Mouse (Mus musculus): ENCODE measurements at regions not wholly inside any gene's neighbourhood (a gene's known extent, or its start where the extent isn't known, plus 50 kb on each side); places are given as distances from the start of the nearest gene placed in this dataset.

DNA sequence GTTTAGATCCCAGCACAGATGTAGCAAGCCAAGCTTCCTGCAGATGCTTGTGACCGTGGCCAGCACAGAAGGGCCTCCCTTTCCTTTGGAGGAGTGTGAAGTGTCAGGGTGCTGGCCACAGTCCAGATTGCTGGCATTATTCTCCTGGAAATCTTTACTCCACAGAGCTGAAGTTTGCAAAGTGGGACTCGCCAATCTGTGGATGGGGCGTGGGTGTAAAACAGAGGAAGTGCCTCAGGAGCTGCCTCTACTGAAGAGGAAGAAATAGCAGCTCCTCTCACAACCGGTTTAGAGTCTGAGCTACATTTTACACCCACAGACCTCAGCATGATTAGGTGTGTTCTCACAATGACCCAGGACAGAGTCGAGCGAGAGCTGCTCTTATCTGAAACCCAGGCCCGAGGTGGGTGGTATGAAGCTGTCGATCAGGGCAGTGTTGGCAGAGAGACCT, 135.1 kb downstream of the Cdh26 start:
- TF ChIP-seq POLR2A (IDR thresholded peaks at IDR 0.05; ENCODE audit: borderline replicate concordance, insufficient read depth, low read length), result no peak
- no peak for TF ChIP-seq CTCF (IDR thresholded peaks at IDR 0.05; ENCODE audit: borderline replicate concordance, insufficient read depth, low read depth, low read length)
